Mouse (Mus musculus): ENCODE results near the gene Gabbr1. TPM values are rescaled to one million over a fixed set of nuclear protein-coding genes. Genes with fewer than 3 reads are reported as not detected.

The Gabbr1 gene
- polyA plus RNA-seq, 1 experiment = 1.7 TPM

DNA sequence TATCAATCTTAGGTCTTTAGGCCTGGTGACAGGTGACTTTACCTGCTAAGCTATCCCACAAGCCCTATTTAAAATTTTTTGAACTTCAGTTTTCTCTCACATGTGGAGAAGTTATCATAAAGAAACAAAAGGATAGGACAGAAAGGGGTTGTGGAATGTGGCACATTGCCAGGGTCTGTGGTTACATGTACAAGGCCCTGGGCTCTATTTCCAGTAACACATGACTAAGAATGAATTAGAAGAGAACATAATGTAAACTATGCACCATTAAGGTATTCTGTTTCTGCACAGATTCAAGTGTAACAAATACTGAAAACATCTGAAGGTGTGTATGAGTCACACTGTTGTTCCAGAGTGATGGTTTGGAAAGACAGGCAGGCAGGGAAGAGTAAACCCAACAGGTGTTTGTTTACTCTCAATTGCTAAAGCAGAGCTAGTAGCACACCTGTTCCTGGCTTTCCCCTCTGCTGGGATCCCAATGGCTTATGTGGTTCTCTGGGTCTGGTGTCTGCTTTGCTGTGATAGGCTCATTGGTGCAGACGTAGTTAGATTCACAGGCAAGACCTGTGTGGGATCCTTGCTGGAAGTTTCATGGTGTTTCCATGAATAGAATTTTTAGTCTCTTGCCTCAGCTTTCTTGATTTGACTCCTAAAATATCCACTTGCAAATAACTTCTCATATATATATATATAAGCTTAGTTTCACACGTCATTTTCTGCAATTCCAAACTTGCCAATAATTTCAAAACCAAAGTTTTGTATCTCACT lies 6.5 kb upstream of the Gabbr1 start:
- H3K4me3 ChIP-seq (replicated peaks) = no peak overlapping the region
- H3K9me3 ChIP-seq = peaks cover 5% of the 10 kb centered on the region
- no peak for TF ChIP-seq FLI1 (IDR thresholded peaks at IDR 0.05; ENCODE audit: low read length)
- no peak for TF ChIP-seq GATA1 (IDR thresholded peaks at IDR 0.05; ENCODE audit: borderline replicate concordance, low read length)
- H3K4me1 ChIP-seq = no peaks in the 10 kb centered on the region
- peaks cover 10% of the 10 kb centered on the region for H3K27me3 ChIP-seq (replicated peaks)
- no peaks in the 10 kb centered on the region for H3K36me3 ChIP-seq (replicated peaks; ENCODE audit: low read length)

DNA sequence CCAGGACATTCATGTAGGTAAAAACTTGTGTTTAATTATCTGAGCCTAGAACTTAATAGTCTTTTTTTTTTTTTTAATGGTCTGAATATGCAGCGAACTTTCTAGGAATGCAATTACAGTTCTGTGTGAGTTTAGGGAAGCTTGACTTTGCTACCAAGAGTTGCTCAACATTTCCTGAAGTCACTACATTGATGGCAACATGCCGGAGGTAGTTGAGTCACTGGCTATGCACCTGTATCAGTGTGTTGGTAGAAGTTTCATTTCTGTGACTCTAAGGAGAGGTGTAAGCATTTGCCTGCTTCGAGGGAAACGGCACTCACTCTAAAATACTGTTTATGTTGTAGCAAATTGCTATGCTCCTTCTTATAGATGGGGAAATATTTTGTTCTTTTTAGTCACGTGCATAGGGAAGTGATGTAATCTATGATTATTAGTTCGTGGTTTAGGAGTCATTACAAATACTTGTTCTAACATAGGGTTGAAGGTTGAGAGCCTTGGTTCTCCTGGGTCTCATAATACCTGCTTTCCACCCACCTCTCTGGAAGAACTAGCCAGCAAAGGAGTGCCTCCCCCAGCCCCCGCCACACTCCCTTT lies 1.0 kb upstream of the Gabbr1 start:
- TF ChIP-seq GATA1 (IDR thresholded peaks at IDR 0.05; ENCODE audit: borderline replicate concordance, low read length) (no peak), FLI1 (IDR thresholded peaks at IDR 0.05; ENCODE audit: low read length) (no peak)
- Histone ChIP-seq H3K4me3 (replicated peaks) (peak overlapping the region; percentile 95), H3K9me3 (no peaks in the 10 kb centered on the region), H3K36me3 (replicated peaks; ENCODE audit: low read length) (no peaks in the 10 kb centered on the region), H3K27me3 (replicated peaks) (peaks cover 38% of the 10 kb centered on the region), H3K4me1 (peaks cover 28% of the 10 kb centered on the region)

DNA sequence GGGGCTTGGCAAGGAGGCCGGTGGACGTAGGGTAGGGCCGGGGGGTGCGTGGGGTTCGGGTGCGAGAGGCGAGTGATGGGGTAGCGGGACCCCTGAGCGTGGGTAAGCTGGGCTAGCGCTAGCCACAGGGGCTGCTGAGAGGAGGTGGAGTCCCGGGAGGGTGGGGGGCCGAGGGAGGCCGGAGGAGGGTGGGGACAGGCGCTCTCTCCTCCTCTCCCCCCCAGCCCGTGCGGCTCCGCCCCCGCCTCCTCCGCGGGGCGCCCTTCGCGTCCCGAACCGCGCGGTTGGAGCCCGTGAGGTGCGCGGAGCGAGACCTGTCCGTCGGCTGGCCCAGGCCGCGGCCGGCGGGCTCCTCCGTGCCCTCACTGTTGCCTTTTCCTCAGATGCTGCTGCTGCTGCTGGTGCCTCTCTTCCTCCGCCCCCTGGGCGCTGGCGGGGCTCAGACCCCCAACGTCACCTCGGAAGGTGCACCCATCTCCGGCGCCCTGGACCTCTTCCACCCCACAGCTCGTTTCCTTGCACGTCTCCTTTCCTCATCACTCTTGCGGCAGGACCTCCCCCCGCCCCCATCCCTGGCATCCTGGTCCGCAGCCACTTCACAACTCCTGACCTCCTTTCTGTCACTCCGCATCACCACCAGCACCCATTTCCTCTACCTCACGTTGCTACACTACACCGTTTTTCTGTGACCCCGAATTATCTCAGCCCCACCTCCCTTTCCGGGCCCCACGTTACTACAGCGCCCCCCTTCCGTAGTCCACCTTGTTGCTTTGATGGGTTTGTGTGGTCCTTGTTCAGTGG lies 746 bp downstream of the Gabbr1 start:
- H3K4me3 ChIP-seq (replicated peaks) = peak overlapping the region; percentile 95
- no peaks in the 10 kb centered on the region for H3K9me3 ChIP-seq
- H3K4me1 ChIP-seq = peaks cover 36% of the 10 kb centered on the region
- TF ChIP-seq GATA1 (IDR thresholded peaks at IDR 0.05; ENCODE audit: borderline replicate concordance, low read length) (no peak), FLI1 (IDR thresholded peaks at IDR 0.05; ENCODE audit: low read length) (no peak)
- peaks cover 51% of the 10 kb centered on the region for H3K27me3 ChIP-seq (replicated peaks)
- H3K36me3 ChIP-seq (replicated peaks; ENCODE audit: low read length) = no peaks in the 10 kb centered on the region

DNA sequence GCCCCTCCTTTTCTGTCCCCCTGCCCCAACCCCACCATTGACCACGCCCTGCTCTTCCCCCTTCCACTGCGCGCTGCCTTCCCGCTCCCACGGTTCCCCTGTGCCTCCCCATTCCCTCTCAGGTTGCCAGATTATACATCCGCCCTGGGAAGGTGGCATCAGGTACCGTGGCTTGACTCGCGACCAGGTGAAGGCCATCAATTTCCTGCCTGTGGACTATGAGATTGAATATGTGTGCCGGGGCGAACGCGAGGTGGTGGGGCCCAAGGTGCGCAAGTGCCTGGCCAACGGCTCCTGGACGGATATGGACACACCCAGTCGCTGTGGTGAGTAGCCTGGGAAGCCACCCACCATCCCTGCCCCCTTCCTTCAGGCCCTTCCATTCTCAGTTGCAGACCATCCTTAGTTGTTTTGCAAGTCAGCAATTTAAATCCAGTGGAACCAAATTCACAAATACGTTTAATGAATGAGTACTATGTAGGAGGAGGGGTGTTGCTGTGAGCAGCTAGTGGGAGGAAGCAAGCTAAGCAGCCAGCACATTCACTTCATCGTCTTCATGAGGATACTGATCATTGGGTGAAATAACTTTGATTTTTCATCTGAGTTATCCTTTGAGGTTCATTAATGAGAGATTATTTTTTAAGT lies 1.7 kb downstream of the Gabbr1 start:
- H3K4me1 ChIP-seq = peaks cover 36% of the 10 kb centered on the region
- H3K27me3 ChIP-seq (replicated peaks) = peaks cover 50% of the 10 kb centered on the region
- peak overlapping the region; percentile 42 for H3K4me3 ChIP-seq (replicated peaks)
- no peaks in the 10 kb centered on the region for H3K9me3 ChIP-seq
- TF ChIP-seq FLI1 (IDR thresholded peaks at IDR 0.05; ENCODE audit: low read length) = no peak
- no peak for TF ChIP-seq GATA1 (IDR thresholded peaks at IDR 0.05; ENCODE audit: borderline replicate concordance, low read length)
- H3K36me3 ChIP-seq (replicated peaks; ENCODE audit: low read length) = no peaks in the 10 kb centered on the region

DNA sequence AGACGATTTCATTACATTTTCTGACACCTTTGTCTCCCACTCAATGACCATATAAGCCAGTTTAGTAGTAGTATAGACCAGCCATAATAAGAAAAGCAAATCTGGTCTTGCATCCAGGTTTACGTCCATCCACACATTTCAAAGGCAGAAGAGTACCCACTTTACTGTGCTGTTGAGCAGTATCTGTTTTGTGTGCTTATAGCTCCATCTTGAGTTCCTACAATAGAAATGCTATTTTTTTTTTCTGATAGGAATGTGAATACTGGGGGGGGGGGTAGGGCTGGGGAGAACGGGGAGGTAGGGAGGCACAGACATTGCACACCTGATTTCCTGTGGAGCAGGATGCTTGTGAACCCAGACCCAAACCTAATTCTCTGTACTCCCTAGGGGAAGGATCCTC lies 2.2 kb downstream of the Gabbr1 start:
- no peaks in the 10 kb centered on the region for H3K9me3 ChIP-seq
- peaks cover 36% of the 10 kb centered on the region for H3K4me1 ChIP-seq
- no peaks in the 10 kb centered on the region for H3K36me3 ChIP-seq (replicated peaks; ENCODE audit: low read length)
- no peak overlapping the region for H3K4me3 ChIP-seq (replicated peaks)
- H3K27me3 ChIP-seq (replicated peaks) = peaks cover 50% of the 10 kb centered on the region
- no peak for TF ChIP-seq GATA1 (IDR thresholded peaks at IDR 0.05; ENCODE audit: borderline replicate concordance, low read length)
- no peak for TF ChIP-seq FLI1 (IDR thresholded peaks at IDR 0.05; ENCODE audit: low read length)

DNA sequence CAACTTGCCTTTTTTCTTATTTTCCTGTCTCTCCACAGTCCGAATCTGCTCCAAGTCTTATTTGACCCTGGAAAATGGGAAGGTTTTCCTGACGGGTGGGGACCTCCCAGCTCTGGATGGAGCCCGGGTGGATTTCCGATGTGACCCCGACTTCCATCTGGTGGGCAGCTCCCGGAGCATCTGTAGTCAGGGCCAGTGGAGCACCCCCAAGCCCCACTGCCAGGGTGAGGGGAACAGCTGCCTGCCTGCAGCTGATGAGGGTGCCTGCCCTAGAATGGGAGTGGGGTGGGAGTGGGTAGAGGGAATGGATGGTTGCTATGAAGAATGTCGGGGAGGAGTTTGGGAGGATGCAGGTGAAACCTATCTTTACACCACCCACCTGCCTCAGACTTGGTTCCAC lies 2.6 kb downstream of the Gabbr1 start:
- Histone ChIP-seq H3K36me3 (replicated peaks; ENCODE audit: low read length) (no peaks in the 10 kb centered on the region), H3K4me1 (peaks cover 36% of the 10 kb centered on the region), H3K4me3 (replicated peaks) (no peak overlapping the region), H3K9me3 (no peaks in the 10 kb centered on the region), H3K27me3 (replicated peaks) (peaks cover 50% of the 10 kb centered on the region)
- TF ChIP-seq GATA1 (IDR thresholded peaks at IDR 0.05; ENCODE audit: borderline replicate concordance, low read length) (no peak), FLI1 (IDR thresholded peaks at IDR 0.05; ENCODE audit: low read length) (no peak)

DNA sequence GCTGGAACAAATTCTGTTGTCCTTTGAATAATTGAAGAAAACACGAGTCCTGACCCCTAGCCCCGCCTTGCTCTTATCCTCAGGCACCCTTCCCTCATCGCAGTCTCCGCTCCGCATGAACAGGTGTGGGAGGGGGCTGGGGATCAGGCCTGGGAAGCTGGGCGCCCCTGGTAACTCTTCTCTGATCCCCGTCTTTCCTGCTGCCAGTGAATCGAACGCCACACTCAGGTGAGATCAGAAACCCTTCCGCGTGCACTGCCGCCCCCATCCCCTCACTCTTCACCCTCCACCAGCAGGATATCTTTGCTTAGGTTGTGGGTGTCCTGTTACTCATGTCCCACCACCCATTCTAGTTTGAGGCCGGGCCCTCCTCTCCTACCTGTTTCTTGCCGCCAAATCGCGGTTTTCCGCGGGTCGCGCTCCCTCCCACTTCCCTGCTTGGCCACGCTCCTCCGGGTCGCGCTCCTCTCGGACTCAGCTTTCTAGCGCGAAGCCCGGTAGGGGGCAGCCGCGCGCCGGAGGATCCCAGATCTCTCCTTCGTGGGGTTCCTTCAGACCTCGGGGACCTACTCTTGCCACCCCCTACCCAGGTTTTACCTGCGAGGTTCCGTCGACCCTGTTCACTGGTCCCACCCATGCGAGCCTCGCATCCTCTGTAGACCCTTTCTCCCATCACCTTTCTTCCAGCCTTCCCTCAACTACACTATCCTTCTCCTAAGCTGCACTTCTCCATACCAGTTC lies 4.0 kb downstream of the Gabbr1 start:
- TF ChIP-seq GATA1 (IDR thresholded peaks at IDR 0.05; ENCODE audit: borderline replicate concordance, low read length) = no peak
- no peak for TF ChIP-seq FLI1 (IDR thresholded peaks at IDR 0.05; ENCODE audit: low read length)
- Histone ChIP-seq H3K4me3 (replicated peaks) (peak overlapping the region; percentile 73), H3K27me3 (replicated peaks) (peaks cover 46% of the 10 kb centered on the region)

DNA sequence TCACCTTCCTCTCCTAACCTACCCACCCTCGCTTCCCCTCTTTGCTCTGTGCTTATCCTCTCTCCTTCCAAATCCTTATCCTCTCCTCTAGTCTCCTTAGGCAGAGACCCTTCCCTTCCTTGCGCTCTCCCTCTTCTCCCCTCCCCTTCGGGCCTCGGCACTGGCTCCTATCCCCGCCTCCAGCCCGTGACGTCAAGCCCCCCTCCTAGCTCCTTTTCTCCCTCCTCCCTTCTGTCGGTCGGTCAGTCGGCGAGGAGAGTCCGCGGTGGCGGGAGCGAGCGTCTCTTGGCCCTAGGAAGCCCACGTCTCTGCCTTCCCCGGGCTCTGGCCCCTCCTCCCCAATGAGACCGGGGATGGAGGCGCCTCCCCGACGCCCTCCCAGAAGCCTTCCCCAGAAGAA lies 4.6 kb downstream of the Gabbr1 start:
- Histone ChIP-seq H3K4me3 (replicated peaks) (peak overlapping the region; percentile 73), H3K27me3 (replicated peaks) (peaks cover 42% of the 10 kb centered on the region), H3K9me3 (no peaks in the 10 kb centered on the region), H3K4me1 (peaks cover 37% of the 10 kb centered on the region), H3K36me3 (replicated peaks; ENCODE audit: low read length) (peaks cover 16% of the 10 kb centered on the region)
- no peak for TF ChIP-seq FLI1 (IDR thresholded peaks at IDR 0.05; ENCODE audit: low read length)
- no peak for TF ChIP-seq GATA1 (IDR thresholded peaks at IDR 0.05; ENCODE audit: borderline replicate concordance, low read length)

More for the DNA sequence above, 4.0 kb downstream of the Gabbr1 start:
- Histone ChIP-seq H3K4me1 (peaks cover 41% of the 10 kb centered on the region), H3K36me3 (replicated peaks; ENCODE audit: low read length) (peaks cover 9% of the 10 kb centered on the region), H3K9me3 (no peaks in the 10 kb centered on the region)

DNA sequence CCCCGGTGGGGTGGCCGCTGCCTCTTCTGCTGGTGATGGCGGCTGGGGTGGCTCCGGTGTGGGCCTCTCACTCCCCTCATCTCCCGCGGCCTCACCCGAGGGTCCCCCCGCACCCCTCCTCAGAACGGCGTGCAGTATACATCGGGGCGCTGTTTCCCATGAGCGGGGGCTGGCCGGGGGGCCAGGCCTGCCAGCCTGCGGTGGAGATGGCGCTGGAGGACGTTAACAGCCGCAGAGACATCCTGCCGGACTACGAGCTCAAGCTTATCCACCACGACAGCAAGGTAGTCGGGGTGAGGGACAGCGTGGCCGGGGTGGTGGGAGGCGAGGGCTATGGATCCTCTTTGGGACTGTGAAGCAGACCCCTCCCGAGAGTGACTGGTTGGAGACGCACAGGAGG lies 5.1 kb downstream of the Gabbr1 start:
- TF ChIP-seq FLI1 (IDR thresholded peaks at IDR 0.05; ENCODE audit: low read length) (no peak), GATA1 (IDR thresholded peaks at IDR 0.05; ENCODE audit: borderline replicate concordance, low read length) (no peak)
- Histone ChIP-seq H3K4me1 (peaks cover 33% of the 10 kb centered on the region), H3K4me3 (replicated peaks) (no peak overlapping the region), H3K36me3 (replicated peaks; ENCODE audit: low read length) (peaks cover 20% of the 10 kb centered on the region), H3K9me3 (no peaks in the 10 kb centered on the region), H3K27me3 (replicated peaks) (peaks cover 37% of the 10 kb centered on the region)

Data from megakaryocyte, embryonic 14.5 days (primary cell).